Mouse (Mus musculus) embryonic stem cell, embryonic (primary cell): ENCODE measurements around the gene Serpina3n.
"Not testable (repeated sequence)": the region's sequence is repeated elsewhere in the genome, so short reads cannot be mapped to it uniquely, and the experiment has no call there.

ENCODE experiments used
- CTCF ChIA-PET, 4 experiments: fragments of 300-600 bp in 2 of 4; fragments of 350-600 bp in 2 of 4; sonication (Branson Sonifier 250); formaldehyde crosslinking; loops; one replicate each; lab custom pipeline; 2022; ENCODE audit warnings: inconsistent platforms in 2 of 4; lab: Charles Lee
- POLR2A ChIA-PET, 4 experiments: fragments of 300-600 bp in 2 of 4; fragments of 350-600 bp in 2 of 4; sonication (Branson Sonifier 250); formaldehyde crosslinking; loops; one replicate each; lab custom pipeline; 2022; ENCODE audit warnings: antibody characterized with exemption in 4 of 4, inconsistent platforms in 1 of 4; lab: Charles Lee

Gene Serpina3n

GRCm38 (mm10) chr12:104406454-104406885 lies at the start of gene Serpina3n:
Serpina3n (plus strand) TSS chr12:104406729.
- ChIA-PET CTCF (interaction anchor here in 1 of 4 experiments (0.5 kb wide), 1 partner anchor 10 kb away, joined by 5 read pairs; no protein-coding TSS in a partner anchor), POLR2A (interaction anchor here in 1 of 4 experiments (1.0 to 1.6 kb wide), 3 partner anchors 12 to 46 kb away, joined by 3 to 5 read pairs (median 4); no protein-coding TSS in a partner anchor)

- ChIA-PET POLR2A (interaction anchor here in 1 of 4 experiments (0.9 kb wide), 1 partner anchor 64 kb away, joined by 3 read pairs; no protein-coding TSS in a partner anchor), CTCF (no interaction called here)
Observed at GRCm38 (mm10) chr12:104369986-104370385, 36.5 kb upstream of the Serpina3n start.

GRCm38 (mm10) chr12:104377179-104377578 lies 29.4 kb upstream of the Serpina3n start:
- CTCF ChIA-PET, result not testable (repeated sequence)
- POLR2A ChIA-PET, result interaction anchor here in 3 of 4 experiments (0.8 to 5.0 kb wide), 16 partner anchors 8 to 698 kb away, joined by 3 to 58 read pairs (median 5); no protein-coding TSS in a partner anchor

GRCm38 (mm10) chr12:104378351-104378750 lies 28.2 kb upstream of the Serpina3n start:
- POLR2A ChIA-PET, result interaction anchor here in 1 of 4 experiments (1.0 to 5.0 kb wide), 9 partner anchors 12 to 312 kb away, joined by 3 to 58 read pairs (median 16); no protein-coding TSS in a partner anchor
- CTCF ChIA-PET, result not testable (repeated sequence)

- CTCF ChIA-PET, result not testable (repeated sequence)
- POLR2A ChIA-PET, result interaction anchor here in 2 of 4 experiments (0.8 to 5.0 kb wide), 14 partner anchors 11 to 1672 kb away, joined by 3 to 58 read pairs (median 5); no protein-coding TSS in a partner anchor
Observed at GRCm38 (mm10) chr12:104378815-104379214, 27.7 kb upstream of the Serpina3n start.

GRCm38 (mm10) chr12:104379856-104380255 lies 26.7 kb upstream of the Serpina3n start:
- POLR2A ChIA-PET, result interaction anchor here in 1 of 4 experiments (0.9 to 5.0 kb wide), 11 partner anchors 11 to 1673 kb away, joined by 3 to 58 read pairs (median 5); no protein-coding TSS in a partner anchor

GRCm38 (mm10) chr12:104381071-104381604 lies 25.4 kb upstream of the Serpina3n start:
- POLR2A ChIA-PET, result interaction anchor here in 2 of 4 experiments (0.6 to 5.0 kb wide), 13 partner anchors 9 to 1796 kb away, joined by 3 to 58 read pairs (median 3); partner anchors contain the start of genes Serpina3i (in 1 of the 2) and Serpina3n (in 1 of the 2)
- CTCF ChIA-PET, result interaction anchor here in 2 of 4 experiments (0.6 kb wide), 2 partner anchors 46 to 53 kb away, joined by 3 to 4 read pairs; no protein-coding TSS in a partner anchor

More at GRCm38 (mm10) chr12:104379856-104380255, 26.7 kb upstream of the Serpina3n start:
- CTCF ChIA-PET, result interaction anchor here in 1 of 4 experiments (0.6 kb wide), 1 partner anchor 1012 kb away, joined by 3 read pairs; no protein-coding TSS in a partner anchor

- CTCF ChIA-PET, result not testable (repeated sequence)
- POLR2A ChIA-PET, result interaction anchor here in 1 of 4 experiments (0.9 to 1.3 kb wide), 2 partner anchors 9 to 13 kb away, joined by 4 to 10 read pairs; no protein-coding TSS in a partner anchor
Observed at GRCm38 (mm10) chr12:104385987-104386386, 20.5 kb upstream of the Serpina3n start.

GRCm38 (mm10) chr12:104386878-104387277 lies 19.7 kb upstream of the Serpina3n start:
- ChIA-PET CTCF (interaction anchor here in 2 of 4 experiments (0.5 to 1.1 kb wide), 2 partner anchors 32 to 41 kb away, joined by 3 read pairs; no protein-coding TSS in a partner anchor), POLR2A (interaction anchor here in 2 of 4 experiments (0.6 to 8.4 kb wide), 3 partner anchors 8 to 948 kb away, joined by 3 to 58 read pairs (median 3); no protein-coding TSS in a partner anchor)

GRCm38 (mm10) chr12:104388477-104388876 lies 18.1 kb upstream of the Serpina3n start:
- ChIA-PET POLR2A (interaction anchor here in 2 of 4 experiments (0.6 to 8.4 kb wide), 7 partner anchors 10 to 296 kb away, joined by 3 to 58 read pairs (median 3); no protein-coding TSS in a partner anchor), CTCF (interaction anchor here in 1 of 4 experiments (1.5 kb wide), 1 partner anchor 30 kb away, joined by 3 read pairs; no protein-coding TSS in a partner anchor)

GRCm38 (mm10) chr12:104391057-104391456 lies 15.5 kb upstream of the Serpina3n start:
- POLR2A ChIA-PET, result interaction anchor here in 3 of 4 experiments (1.1 to 8.4 kb wide), 7 partner anchors 8 to 242 kb away, joined by 3 to 58 read pairs (median 3); no protein-coding TSS in a partner anchor
- CTCF ChIA-PET, result not testable (repeated sequence)

GRCm38 (mm10) chr12:104403968-104404367 lies 2.6 kb upstream of the Serpina3n start:
- ChIA-PET POLR2A (no interaction called here), CTCF (no interaction called here)

- CTCF ChIA-PET, result no interaction called here
- POLR2A ChIA-PET, result interaction anchor here in 1 of 4 experiments (0.9 to 1.6 kb wide), 2 partner anchors 35 to 138 kb away, joined by 3 read pairs; no protein-coding TSS in a partner anchor
Observed at GRCm38 (mm10) chr12:104412507-104412906, 6.0 kb downstream of the Serpina3n start.

- POLR2A ChIA-PET, result interaction anchor here in 2 of 4 experiments (1.4 to 1.7 kb wide), 3 partner anchors 18 to 61 kb away, joined by 3 to 8 read pairs (median 3); no protein-coding TSS in a partner anchor
- CTCF ChIA-PET, result interaction anchor here in 2 of 4 experiments (1.1 to 2.7 kb wide), 3 partner anchors 206 to 349 kb away, joined by 3 to 10 read pairs (median 4); no protein-coding TSS in a partner anchor
Observed at GRCm38 (mm10) chr12:104414576-104414975, 8.0 kb downstream of the Serpina3n start.

GRCm38 (mm10) chr12:104415625-104416315 lies 9.2 kb downstream of the Serpina3n start:
- ChIA-PET CTCF (interaction anchor here in 3 of 4 experiments (0.5 to 2.7 kb wide), 3 partner anchors 9 to 357 kb away, joined by 5 to 10 read pairs (median 9); partner anchors contain the start of gene Serpina3n (in 1 of the 3)), POLR2A (interaction anchor here in 3 of 4 experiments (0.9 to 1.7 kb wide), 8 partner anchors 16 to 168 kb away, joined by 3 to 8 read pairs (median 4); no protein-coding TSS in a partner anchor)

- POLR2A ChIA-PET, result interaction anchor here (0.6 to 2.6 kb wide), 17 partner anchors 8 to 681 kb away, joined by 3 to 16 read pairs (median 4); partner anchors contain the start of genes Serpina3f (in 1 of the 4) and Serpina3i (in 1 of the 4)
- CTCF ChIA-PET, result interaction anchor here (0.5 to 3.4 kb wide), 90 partner anchors 8 to 1660 kb away, joined by 3 to 47 read pairs (median 4); partner anchors contain the start of genes Gsc (in 1 of the 4) and Serpina3i (in 1 of the 4)
Observed at GRCm38 (mm10) chr12:104418340-104419135, 12.0 kb downstream of the Serpina3n start.

- CTCF ChIA-PET, result interaction anchor here (0.6 to 3.4 kb wide), 51 partner anchors 8 to 604 kb away, joined by 3 to 47 read pairs (median 6); partner anchors contain the start of gene Serpina3i (in 1 of the 4)
Observed at GRCm38 (mm10) chr12:104419136-104419462, 12.6 kb downstream of the Serpina3n start.

More at GRCm38 (mm10) chr12:104419136-104419462, 12.6 kb downstream of the Serpina3n start:
- POLR2A ChIA-PET, result interaction anchor here in 2 of 4 experiments (0.6 to 2.6 kb wide), 6 partner anchors 42 to 349 kb away, joined by 3 to 16 read pairs (median 4); partner anchors contain the start of gene Serpina3f (in 1 of the 2)
